Mouse (Mus musculus): ENCODE measurements at regions not wholly inside any gene's neighbourhood (a gene's known extent, or its start where the extent isn't known, plus 50 kb on each side); places are given as distances from the start of the nearest gene placed in this dataset.

DNA sequence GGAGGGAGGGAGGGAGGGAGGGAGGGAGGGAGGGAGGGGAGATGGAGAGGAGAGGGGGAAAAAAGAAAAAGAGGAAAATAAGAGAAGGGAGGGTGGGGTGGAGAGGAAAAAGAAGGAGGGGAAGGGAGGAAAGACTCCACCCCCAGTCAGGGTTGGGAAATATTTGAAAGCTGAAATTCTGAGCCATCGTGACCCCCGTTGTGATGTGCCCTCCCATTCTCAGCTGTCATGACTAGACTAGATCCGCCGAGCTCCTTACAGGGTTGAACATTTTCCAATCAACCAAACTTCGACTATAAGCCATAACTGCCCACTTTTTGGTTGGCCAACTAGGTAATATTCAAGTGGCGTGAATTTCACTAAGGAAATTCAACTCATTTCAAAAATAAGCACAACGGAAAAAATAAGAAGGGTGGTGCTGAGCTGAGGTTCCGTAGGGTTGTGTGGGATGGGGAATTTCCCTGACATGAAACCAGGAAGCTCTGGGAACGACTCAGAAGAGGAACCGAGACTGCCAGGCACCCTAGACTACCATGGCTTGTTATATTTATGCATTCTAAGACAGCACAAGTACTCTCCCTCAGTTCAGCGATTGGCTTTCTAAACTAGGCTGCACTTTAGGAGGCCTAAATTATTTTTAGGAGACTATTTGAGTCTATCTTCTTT is 234.4 kb downstream of the Epha4 start:
- DNase-seq, result no peak

DNA sequence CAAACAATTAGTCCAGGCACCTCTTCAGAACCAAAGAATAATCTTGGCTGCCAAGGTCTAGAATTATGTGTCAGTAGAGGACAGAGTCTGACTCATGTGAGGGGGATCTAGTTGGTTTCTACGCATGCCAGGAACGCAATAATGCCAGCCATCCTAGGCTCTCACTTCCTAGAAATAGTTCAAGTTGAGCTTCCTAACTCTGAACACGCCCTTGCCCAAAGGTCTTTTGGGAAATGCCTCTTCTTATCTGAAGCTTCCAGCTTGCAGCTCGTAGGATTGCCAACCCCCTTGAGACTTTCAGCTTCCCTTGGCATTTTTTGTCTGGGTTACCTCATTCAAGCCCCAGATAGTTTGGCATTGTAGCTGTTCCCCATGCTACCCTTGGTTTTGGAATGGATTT is 233.1 kb downstream of the Epha4 start:
- DNase-seq, result no peak

DNA sequence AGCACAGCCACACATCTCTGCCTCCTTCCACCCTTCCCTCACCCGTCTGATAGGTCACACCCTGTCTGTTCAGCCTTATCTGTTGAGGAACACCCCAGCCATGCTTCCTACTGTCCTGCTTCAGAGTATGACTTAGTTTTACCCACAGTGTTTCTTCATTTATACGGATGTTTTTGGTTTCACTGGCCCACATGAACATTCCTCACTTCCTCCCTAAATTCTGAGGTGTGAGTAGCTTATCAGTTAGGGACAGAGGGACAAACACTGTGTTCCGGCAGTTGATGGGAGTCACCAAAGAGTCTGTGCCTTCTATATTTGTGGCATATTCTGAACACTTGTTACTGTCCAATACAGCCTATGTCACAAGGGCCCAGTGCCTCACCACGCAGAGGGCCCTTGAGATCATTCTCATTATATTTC is 216.2 kb downstream of the Epha4 start:
- no peak for DNase-seq

- DNase-seq, result no peak
These were observed 214.1 kb downstream of the Epha4 start for GRCm38 (mm10) chr1:77300806-77301205.

GRCm38 (mm10) chr1:77304770-77305169 is 210.1 kb downstream of the Epha4 start:
- DNase-seq, result no peak

GRCm38 (mm10) chr1:77307745-77308144 is 207.1 kb downstream of the Epha4 start:
- no peak for DNase-seq

- no peak for DNase-seq
These were observed 201.8 kb downstream of the Epha4 start for GRCm38 (mm10) chr1:77313119-77313518.

DNA sequence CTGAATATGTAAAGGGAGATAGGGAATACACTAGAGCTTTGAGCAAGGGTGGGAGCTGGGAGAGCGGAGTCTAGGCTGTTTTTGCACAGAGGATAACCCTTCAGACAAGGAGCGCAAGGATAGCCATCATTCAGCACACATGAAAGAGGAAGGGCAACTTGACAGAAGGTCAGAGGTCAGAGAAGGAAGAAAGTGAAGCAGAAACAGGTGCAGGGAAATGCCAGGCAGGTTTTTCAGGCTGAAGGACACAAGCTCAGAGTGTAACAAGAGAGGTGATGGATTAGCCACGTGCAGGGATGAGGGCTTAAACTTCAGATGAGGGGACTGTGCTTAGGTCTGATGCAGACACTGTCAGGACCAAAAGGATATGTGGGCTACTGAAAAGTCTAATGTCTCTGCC is 199.5 kb downstream of the Epha4 start:
- no peak for DNase-seq

DNA sequence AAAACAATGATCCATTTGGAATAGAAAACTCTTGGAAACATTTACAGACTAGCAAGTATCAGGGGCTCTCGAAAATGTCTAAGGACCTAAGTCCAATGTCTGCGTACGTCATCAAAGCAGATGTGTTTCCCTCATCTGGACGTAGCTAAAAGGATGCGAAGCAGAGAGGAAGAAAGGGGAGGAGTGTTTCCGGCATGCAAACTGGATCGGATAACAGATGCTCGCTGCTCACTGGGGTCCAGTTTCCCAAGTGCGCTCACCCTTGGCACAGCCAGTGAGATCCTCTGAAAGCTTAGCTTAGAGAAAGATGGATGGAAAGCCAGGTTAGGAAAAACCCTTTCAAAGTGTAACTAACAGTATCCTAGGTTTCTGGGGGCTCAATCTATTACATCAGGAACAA is 198.7 kb downstream of the Epha4 start:
- DNase-seq, result no peak

Measured in kidney, postnatal 10 days (tissue).